Comparison of ENCODE assay signal across 9 mouse cellular contexts in the genomic region with DNA sequence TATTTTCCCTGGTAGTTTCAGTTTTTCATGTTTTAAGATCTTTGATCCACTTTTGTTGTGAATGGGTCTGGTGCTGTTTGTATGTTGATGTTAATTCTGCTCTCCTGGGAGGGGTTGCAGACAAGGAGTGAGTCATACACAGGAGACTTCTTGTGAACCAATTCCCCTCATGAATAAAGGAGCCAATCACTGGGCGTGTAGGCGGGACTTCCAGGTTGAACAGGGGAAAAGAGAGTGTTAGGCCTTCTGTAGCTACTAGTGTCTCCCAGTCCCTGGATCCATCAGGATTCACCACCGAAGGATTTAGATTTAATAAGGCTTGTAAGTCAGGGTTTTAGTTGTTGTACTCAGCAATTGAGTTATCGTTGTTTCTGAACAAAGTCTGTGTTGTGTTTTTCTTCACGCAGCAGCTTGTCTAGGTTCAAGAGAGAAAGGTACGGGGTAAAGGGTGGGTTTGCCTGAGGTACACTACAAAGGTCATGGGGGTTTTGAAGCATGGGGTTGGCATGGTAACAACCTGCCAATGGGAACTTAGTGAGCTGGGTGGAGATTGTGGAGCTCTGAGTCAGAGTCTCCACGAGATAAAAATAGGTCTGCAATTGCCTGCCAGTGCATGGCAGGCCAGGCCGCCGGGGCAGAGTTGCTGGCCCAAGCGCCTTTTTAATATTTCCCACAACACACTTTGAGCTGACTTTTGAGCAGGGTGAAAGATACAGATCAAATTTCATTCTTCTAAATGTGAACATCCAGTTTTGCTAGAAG.
DNase-seq lines count a peak whose midpoint lies in the region; ATAC-seq and TF ChIP-seq lines count a peak whose summit lies in the region.
"Had no signal": no experiment of that assay in that cellular context is flagged by ENCODE, and none has a peak within 500 bp of the region (broad histone marks: within the 10 kb centered on the region; RNA-seq: fewer than 3 reads in every experiment).

No protein-coding gene starts in this region.

- H3K27me3 ChIP-seq in heart, embryonic 15.5 days, result no peaks in the 10 kb centered on the region
- no peaks in the 10 kb centered on the region for H3K27me3 ChIP-seq in liver, embryonic 12.5 days (replicated peaks)
- no peaks in the 10 kb centered on the region for H3K27me3 ChIP-seq in midbrain, embryonic 14.5 days (ENCODE audit: control insufficient read depth, insufficient read depth, low read length)
- H3K27me3 ChIP-seq: embryonic facial prominence, embryonic 15.5 days; midbrain, embryonic 12.5 days had no signal

- H3K9me3 ChIP-seq in ES-E14 (ENCODE audit: control insufficient read depth, insufficient read depth, low read depth, low read length), result no peaks in the 10 kb centered on the region
- H3K9me3 ChIP-seq in heart, embryonic 15.5 days (replicated peaks), result no peaks in the 10 kb centered on the region
- H3K9me3 ChIP-seq in liver, embryonic 12.5 days (replicated peaks), result no peaks in the 10 kb centered on the region
- H3K9me3 ChIP-seq in midbrain, embryonic 14.5 days (ENCODE audit: control insufficient read depth, low read length), result no peaks in the 10 kb centered on the region
- H3K9me3 ChIP-seq: embryonic facial prominence, embryonic 15.5 days; midbrain, embryonic 12.5 days had no signal

- H3K4me1 ChIP-seq in ES-E14 (ENCODE audit: control insufficient read depth in 2 of 2, insufficient read depth in 2 of 2, low read length in 2 of 2, poor library complexity in 1 of 2), result no peaks in the 10 kb centered on the region
- H3K4me1 ChIP-seq in heart, embryonic 15.5 days (replicated peaks), result 0 out of 2 replicates have a peak, but pooled peaks cover 10% of the 10 kb centered on the region
- H3K4me1 ChIP-seq in liver, embryonic 12.5 days, result no peaks in the 10 kb centered on the region
- no peaks in the 10 kb centered on the region for H3K4me1 ChIP-seq in midbrain, embryonic 14.5 days (ENCODE audit: control insufficient read depth, insufficient read depth, low read length)
- H3K4me1 ChIP-seq: embryonic facial prominence, embryonic 15.5 days; midbrain, embryonic 12.5 days had no signal

- H3K4me2 ChIP-seq in heart, embryonic 15.5 days, result no peak overlapping the region
- no peak overlapping the region for H3K4me2 ChIP-seq in liver, embryonic 12.5 days
- H3K4me2 ChIP-seq in midbrain, embryonic 14.5 days (ENCODE audit: low read length), result no peak overlapping the region
- H3K4me2 ChIP-seq: embryonic facial prominence, embryonic 15.5 days; midbrain, embryonic 12.5 days had no signal

- peaks cover 8% of the 10 kb centered on the region for H3K36me3 ChIP-seq in ES-E14 (ENCODE audit: control insufficient read depth, insufficient read depth, low read length, poor library complexity, severe bottlenecking)
- peaks cover 14% of the 10 kb centered on the region; the same call in 1 of the 2 replicates for H3K36me3 ChIP-seq in heart, embryonic 15.5 days
- peaks cover 32% of the 10 kb centered on the region for H3K36me3 ChIP-seq in liver, embryonic 12.5 days
- H3K36me3 ChIP-seq in midbrain, embryonic 14.5 days (ENCODE audit: control insufficient read depth, insufficient read depth, low read length), result peaks cover 34% of the 10 kb centered on the region

- intact Hi-C loops in left cerebral cortex, postnatal 4 days (cut with DNase I), result no loop called here

- H3K4me3 ChIP-seq in ES-E14 (ENCODE audit: insufficient read depth in 1 of 2, low read depth in 1 of 2, low read length in 2 of 2, poor library complexity in 1 of 2, severe bottlenecking in 1 of 2), result peak overlapping the region in 1 of 2 experiments; percentile 20; a peak in 1 of 4 replicates
- H3K4me3 ChIP-seq in heart, embryonic 15.5 days, result no peak overlapping the region
- H3K4me3 ChIP-seq in liver, embryonic 12.5 days, result no peak overlapping the region
- H3K4me3 ChIP-seq in midbrain, embryonic 14.5 days (replicated peaks; ENCODE audit: low read depth, low read length), result no peak overlapping the region
- H3K4me3 ChIP-seq: embryonic facial prominence, embryonic 15.5 days; midbrain, embryonic 12.5 days had no signal

- ATAC-seq in heart, embryonic 15.5 days (replicated peaks; ENCODE audit: insufficient number of reproducible peaks, insufficient read depth, low FRiP score, low read depth), result peak; percentile 85
- peak; percentile 69 for ATAC-seq in liver, embryonic 12.5 days
- ATAC-seq in erythroblast, adult 5-6 weeks (replicated peaks; ENCODE audit: low FRiP score, poor library complexity, severe bottlenecking), result no peak
- ATAC-seq in midbrain, embryonic 14.5 days (ENCODE audit: low FRiP score, low TSS enrichment), result no peak

- H3K27ac ChIP-seq in ES-E14 (ENCODE audit: insufficient read depth, low read depth, low read length, poor library complexity, severe bottlenecking), result no peak overlapping the region
- H3K27ac ChIP-seq in heart, embryonic 15.5 days, result peak overlapping the region; percentile 71
- H3K27ac ChIP-seq in liver, embryonic 12.5 days, result no peak overlapping the region
- no peak overlapping the region for H3K27ac ChIP-seq in midbrain, embryonic 14.5 days (replicated peaks; ENCODE audit: low read depth, low read length)
- H3K27ac ChIP-seq: embryonic facial prominence, embryonic 15.5 days; midbrain, embryonic 12.5 days had no signal

- WGBS in heart, embryonic 15.5 days, result 52% methylated on average over 10 of the region's 10 CpGs
- WGBS in liver, embryonic 12.5 days (ENCODE audit: insufficient replicate concordance), result 73% methylated on average over 10 of the region's 10 CpGs
- WGBS in midbrain, embryonic 14.5 days, result 90% methylated on average over 10 of the region's 10 CpGs

- DNase-seq in ES-E14 (ENCODE audit: low read depth, low spot score), result peak; percentile 28
- DNase-seq in adrenal gland, adult 2 months, result peak; percentile 63
- no peak for DNase-seq in left cerebral cortex, postnatal 4 days
- DNase-seq in midbrain, embryonic 14.5 days, result no peak

- in situ Hi-C loops in ES-E14 (cut with MboI; ENCODE audit: low sequenced_read_pairs in 2 of 2, unreplicated experiment in 2 of 2), result no loop called here

- no peak overlapping the region; the same call in 1 of the 2 replicates for H3K9ac ChIP-seq in ES-E14 (ENCODE audit: insufficient read depth, low read depth, low read length, poor library complexity, severe bottlenecking)
- no peak overlapping the region for H3K9ac ChIP-seq in heart, embryonic 15.5 days
- no peak overlapping the region for H3K9ac ChIP-seq in liver, embryonic 12.5 days
- no peak overlapping the region for H3K9ac ChIP-seq in midbrain, embryonic 14.5 days (replicated peaks; ENCODE audit: low read length)
- H3K9ac ChIP-seq: embryonic facial prominence, embryonic 15.5 days; midbrain, embryonic 12.5 days had no signal

TF ChIP-seq in ES-E14, 5 proteins besides CTCF, POLR2A, EP300 and RAD21:
- no peak for TF ChIP-seq MAFK (IDR thresholded peaks at IDR 0.05; ENCODE audit: insufficient read depth, low read depth, low read length)
- no peak for TF ChIP-seq ZNF384 (IDR thresholded peaks at IDR 0.05; ENCODE audit: low read depth, low read length)
- TF ChIP-seq ZC3H11A (IDR thresholded peaks at IDR 0.05; ENCODE audit: borderline replicate concordance, low read depth, low read length), result no peak
- TF ChIP-seq HCFC1 (IDR thresholded peaks at IDR 0.05; ENCODE audit: borderline replicate concordance, insufficient read depth, low read length), result no peak
- no peak for TF ChIP-seq CHD2 (IDR thresholded peaks at IDR 0.05; ENCODE audit: low read depth, low read length)

Comparison
In these comparisons a context has a peak if more than half of its experiments do, and no peak if none do; other contexts are left out.
1. DNase-seq: peak in ES-E14 (single experiment) and adrenal gland, adult 2 months (single experiment); none in left cerebral cortex, postnatal 4 days (single experiment) and midbrain, embryonic 14.5 days (single experiment).
2. ATAC-seq: peak in heart, embryonic 15.5 days (single experiment) and liver, embryonic 12.5 days (single experiment); none in erythroblast, adult 5-6 weeks (single experiment) and midbrain, embryonic 14.5 days (single experiment).